Mouse (Mus musculus): Measurements from ENCODE around the gene Disp2. TPM values are rescaled to one million over a fixed set of nuclear protein-coding genes. Genes with fewer than 3 reads are reported as not detected.

Gene Disp2
- polyA plus RNA-seq, 1 experiment from 2014 or later = 24.0 TPM

GRCm38 (mm10) chr2:118775846-118776245 lies 3.7 kb upstream of the Disp2 start:
- Histone ChIP-seq H3K9me3 (no peaks in the 10 kb centered on the region), H3K4me3 (no peak overlapping the region), H3K9ac (0 out of 2 replicates have a peak overlapping the region, but pooled peaks have one; percentile 9), H3K4me1 (peaks cover 5% of the 10 kb centered on the region; the same call in 1 of the 2 replicates), H3K36me3 (no peaks in the 10 kb centered on the region), H3K4me2 (replicated peaks) (no peak overlapping the region), H3K27me3 (replicated peaks) (0 out of 2 replicates have a peak, but pooled peaks cover 2% of the 10 kb centered on the region), H3K27ac (no peak overlapping the region)
- no peak for ATAC-seq (ENCODE audit: low FRiP score, low read depth)
- WGBS = 78% methylated on average over 4 of the region's 4 CpGs

GRCm38 (mm10) chr2:118776295-118776694 lies 3.2 kb upstream of the Disp2 start:
- Histone ChIP-seq H3K9ac (no peak overlapping the region), H3K4me1 (peaks cover 5% of the 10 kb centered on the region; the same call in 1 of the 2 replicates), H3K9me3 (no peaks in the 10 kb centered on the region), H3K4me3 (no peak overlapping the region), H3K27me3 (replicated peaks) (0 out of 2 replicates have a peak, but pooled peaks cover 2% of the 10 kb centered on the region), H3K36me3 (no peaks in the 10 kb centered on the region), H3K27ac (no peak overlapping the region), H3K4me2 (replicated peaks) (no peak overlapping the region)
- no peak for ATAC-seq (ENCODE audit: low FRiP score, low read depth)
- WGBS = 73% methylated on average over 2 of the region's 2 CpGs

DNA sequence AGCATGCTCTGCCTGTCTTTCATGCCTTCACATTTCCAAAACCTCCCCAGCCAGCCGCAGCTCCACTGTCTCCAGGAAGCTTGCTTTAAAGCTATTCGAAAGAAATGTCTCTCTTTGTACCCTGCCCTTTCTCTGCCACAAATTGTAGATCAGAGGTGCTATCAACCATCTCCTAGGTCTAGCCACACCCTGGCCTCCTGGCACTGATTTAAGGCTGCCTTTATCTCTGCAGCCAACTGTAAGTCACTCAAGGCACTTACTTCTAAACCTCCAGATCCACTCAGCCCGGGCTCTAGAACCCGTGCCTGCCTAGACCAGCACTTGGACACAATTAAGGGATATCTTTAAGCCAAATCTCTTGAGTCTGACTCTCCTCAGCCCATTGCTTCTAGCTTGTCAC lies 1.1 kb upstream of the Disp2 start:
- Histone ChIP-seq H3K9me3 (no peaks in the 10 kb centered on the region), H3K9ac (no peak overlapping the region), H3K27me3 (replicated peaks) (0 out of 2 replicates have a peak, but pooled peaks cover 2% of the 10 kb centered on the region), H3K4me1 (peaks cover 5% of the 10 kb centered on the region; the same call in 1 of the 2 replicates), H3K4me2 (replicated peaks) (no peak overlapping the region), H3K4me3 (no peak overlapping the region), H3K27ac (no peak overlapping the region), H3K36me3 (no peaks in the 10 kb centered on the region)
- 80% methylated on average over 4 of the region's 4 CpGs for WGBS
- ATAC-seq (ENCODE audit: low FRiP score, low read depth) = no peak

DNA sequence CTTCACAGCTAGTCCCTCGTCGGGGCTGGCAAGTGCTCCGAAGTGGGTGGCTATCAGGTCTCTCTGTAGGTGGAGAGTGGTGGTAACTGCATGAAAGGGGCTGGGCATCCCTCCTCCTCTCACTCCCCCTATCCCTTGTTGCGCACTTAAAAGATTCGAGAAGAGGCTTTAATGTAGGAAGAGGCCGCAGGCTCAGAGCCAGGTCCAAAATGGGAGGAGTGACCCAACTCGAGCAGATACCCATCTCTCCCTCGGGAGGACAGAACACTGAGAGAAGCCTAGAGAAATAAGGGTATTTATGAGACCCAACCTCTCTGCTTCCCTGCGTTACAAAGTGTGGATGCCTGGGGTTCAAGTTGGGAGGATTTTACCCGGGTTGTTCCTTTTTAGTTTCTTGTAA lies 454 bp upstream of the Disp2 start:
- no peaks in the 10 kb centered on the region for H3K36me3 ChIP-seq
- peak overlapping the region; percentile 60 for H3K4me2 ChIP-seq (replicated peaks)
- peaks cover 5% of the 10 kb centered on the region; the same call in 1 of the 2 replicates for H3K4me1 ChIP-seq
- H3K9me3 ChIP-seq = no peaks in the 10 kb centered on the region
- H3K9ac ChIP-seq = no peak overlapping the region
- peak; percentile 61 for ATAC-seq (ENCODE audit: low FRiP score, low read depth)
- peak overlapping the region; percentile 42 for H3K4me3 ChIP-seq
- WGBS = 7% methylated on average over 10 of the region's 10 CpGs
- H3K27me3 ChIP-seq (replicated peaks) = 0 out of 2 replicates have a peak, but pooled peaks cover 2% of the 10 kb centered on the region
- H3K27ac ChIP-seq = no peak overlapping the region

- Histone ChIP-seq H3K9me3 (no peaks in the 10 kb centered on the region), H3K27ac (no peak overlapping the region), H3K27me3 (replicated peaks) (no peaks in the 10 kb centered on the region), H3K4me2 (replicated peaks) (peak overlapping the region; percentile 60), H3K36me3 (no peaks in the 10 kb centered on the region), H3K4me3 (no peak overlapping the region), H3K9ac (no peak overlapping the region), H3K4me1 (peaks cover 5% of the 10 kb centered on the region; the same call in 1 of the 2 replicates)
- ATAC-seq (ENCODE audit: low FRiP score, low read depth) = no peak
- WGBS = 43% methylated on average over 1 of the region's 1 CpGs
These were observed 1.6 kb downstream of the Disp2 start for GRCm38 (mm10) chr2:118781115-118781514.

DNA sequence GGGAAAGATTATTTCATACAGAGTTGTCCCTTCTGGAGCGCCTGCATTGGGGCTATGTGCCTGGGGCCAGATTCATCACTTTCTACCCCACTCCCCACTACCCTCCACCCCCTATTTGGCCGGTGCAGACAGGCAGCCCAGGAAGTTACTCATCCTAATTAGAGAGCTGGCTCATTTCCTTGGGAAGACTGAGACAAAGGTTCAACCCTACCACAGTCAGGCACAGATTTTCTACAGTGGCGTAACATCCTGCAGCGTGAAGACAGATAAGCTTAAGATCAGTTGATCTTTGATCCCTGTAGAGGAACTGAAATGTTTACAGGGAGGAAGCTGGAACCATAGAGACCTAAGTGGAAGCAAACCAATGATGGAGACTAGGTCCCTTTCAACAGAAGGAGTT lies 2.8 kb downstream of the Disp2 start:
- Histone ChIP-seq H3K36me3 (0 out of 2 replicates have a peak, but pooled peaks cover 3% of the 10 kb centered on the region), H3K4me1 (peaks cover 5% of the 10 kb centered on the region; the same call in 1 of the 2 replicates), H3K27ac (no peak overlapping the region), H3K9me3 (no peaks in the 10 kb centered on the region), H3K27me3 (replicated peaks) (no peaks in the 10 kb centered on the region), H3K4me3 (no peak overlapping the region), H3K9ac (no peak overlapping the region), H3K4me2 (replicated peaks) (no peak overlapping the region)
- no peak for ATAC-seq (ENCODE audit: low FRiP score, low read depth)
- 73% methylated on average over 4 of the region's 4 CpGs for WGBS

DNA sequence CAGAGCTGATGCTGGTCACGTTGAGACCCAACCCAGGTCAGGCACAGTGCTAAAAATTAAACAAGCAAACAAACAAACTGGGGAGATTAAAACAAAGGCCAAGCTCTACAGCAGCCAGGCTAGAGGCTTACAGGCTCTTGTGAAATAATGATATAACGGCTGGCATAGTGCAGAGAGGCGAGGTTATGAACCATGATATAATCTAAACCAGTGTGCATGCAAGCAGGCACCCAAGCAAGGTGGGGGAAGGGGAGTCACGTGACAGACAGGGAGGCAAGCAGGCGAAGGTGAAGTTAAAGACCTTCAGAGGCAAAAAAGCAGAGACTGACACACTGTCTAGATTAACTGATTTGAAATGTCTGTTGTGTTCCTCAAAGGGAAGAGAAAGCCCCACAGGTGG lies 3.6 kb downstream of the Disp2 start:
- no peak overlapping the region for H3K9ac ChIP-seq

GRCm38 (mm10) chr2:118783663-118784062 lies 4.1 kb downstream of the Disp2 start:
- H3K4me2 ChIP-seq (replicated peaks) = no peak overlapping the region
- H3K4me3 ChIP-seq = no peak overlapping the region
- peaks cover 5% of the 10 kb centered on the region; the same call in 1 of the 2 replicates for H3K4me1 ChIP-seq
- ATAC-seq (ENCODE audit: low FRiP score, low read depth) = no peak
- 92% methylated on average over 7 of the region's 7 CpGs for WGBS
- no peak overlapping the region for H3K27ac ChIP-seq
- H3K9me3 ChIP-seq = no peaks in the 10 kb centered on the region
- no peaks in the 10 kb centered on the region for H3K27me3 ChIP-seq (replicated peaks)
- H3K36me3 ChIP-seq = peaks cover 10% of the 10 kb centered on the region; the same call in 1 of the 2 replicates
- no peak overlapping the region for H3K9ac ChIP-seq

More for the DNA sequence above, 3.6 kb downstream of the Disp2 start:
- no peak overlapping the region for H3K27ac ChIP-seq
- 69% methylated on average over 5 of the region's 5 CpGs for WGBS
- no peak overlapping the region for H3K4me3 ChIP-seq
- H3K36me3 ChIP-seq = peaks cover 10% of the 10 kb centered on the region; the same call in 1 of the 2 replicates
- H3K4me2 ChIP-seq (replicated peaks) = no peak overlapping the region
- H3K27me3 ChIP-seq (replicated peaks) = no peaks in the 10 kb centered on the region
- ATAC-seq (ENCODE audit: low FRiP score, low read depth) = no peak
- peaks cover 5% of the 10 kb centered on the region; the same call in 1 of the 2 replicates for H3K4me1 ChIP-seq
- no peaks in the 10 kb centered on the region for H3K9me3 ChIP-seq

- Histone ChIP-seq H3K9me3 (no peaks in the 10 kb centered on the region), H3K9ac (no peak overlapping the region), H3K27me3 (replicated peaks) (0 out of 2 replicates have a peak, but pooled peaks cover 15% of the 10 kb centered on the region), H3K27ac (no peak overlapping the region), H3K4me2 (replicated peaks) (no peak overlapping the region), H3K4me3 (no peak overlapping the region), H3K4me1 (peaks cover 9% of the 10 kb centered on the region; the same call in 1 of the 2 replicates), H3K36me3 (peaks cover 16% of the 10 kb centered on the region)
- no peak for ATAC-seq (ENCODE audit: low FRiP score, low read depth)
- WGBS = 91% methylated on average over 5 of the region's 5 CpGs
These were observed 7.0 kb downstream of the Disp2 start for GRCm38 (mm10) chr2:118786525-118786924.

DNA sequence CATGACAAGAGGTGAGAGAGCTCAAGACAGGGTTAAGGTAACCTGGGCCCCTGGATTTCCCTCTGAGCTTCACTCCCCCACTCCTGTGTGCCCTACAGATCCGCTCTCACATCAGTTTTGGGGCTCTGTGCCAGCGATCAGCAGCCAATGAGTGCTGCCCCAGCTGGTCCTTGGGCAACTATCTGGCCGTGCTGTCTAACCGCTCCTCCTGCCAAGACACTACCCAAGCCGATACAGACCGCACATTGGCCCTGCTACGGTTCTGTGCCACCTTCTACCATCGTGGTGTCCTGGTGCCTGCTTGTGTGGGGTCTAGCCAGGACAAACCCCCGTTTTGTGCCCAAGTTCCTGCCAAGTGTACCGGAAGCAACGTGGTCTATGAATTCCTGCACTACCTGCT lies 10.0 kb downstream of the Disp2 start:
- H3K4me3 ChIP-seq = no peak overlapping the region
- H3K4me1 ChIP-seq = peaks cover 9% of the 10 kb centered on the region; the same call in 1 of the 2 replicates
- no peaks in the 10 kb centered on the region for H3K9me3 ChIP-seq
- 90% methylated on average over 11 of the region's 11 CpGs for WGBS
- H3K4me2 ChIP-seq (replicated peaks) = no peak overlapping the region
- H3K27me3 ChIP-seq (replicated peaks) = 0 out of 2 replicates have a peak, but pooled peaks cover 18% of the 10 kb centered on the region
- no peak overlapping the region for H3K9ac ChIP-seq
- H3K27ac ChIP-seq = no peak overlapping the region
- H3K36me3 ChIP-seq = peaks cover 30% of the 10 kb centered on the region
- no peak for ATAC-seq (ENCODE audit: low FRiP score, low read depth)

GRCm38 (mm10) chr2:118790221-118790550 lies 10.7 kb downstream of the Disp2 start:
- no peak overlapping the region for H3K9ac ChIP-seq
- WGBS = 55% methylated on average over 12 of the region's 12 CpGs
- 0 out of 2 replicates have a peak, but pooled peaks cover 18% of the 10 kb centered on the region for H3K27me3 ChIP-seq (replicated peaks)
- no peak overlapping the region for H3K4me3 ChIP-seq
- peak overlapping the region; percentile 46 for H3K4me2 ChIP-seq (replicated peaks)
- no peak for ATAC-seq (ENCODE audit: low FRiP score, low read depth)
- H3K4me1 ChIP-seq = peaks cover 9% of the 10 kb centered on the region; the same call in 1 of the 2 replicates
- H3K27ac ChIP-seq = no peak overlapping the region
- H3K9me3 ChIP-seq = no peaks in the 10 kb centered on the region
- peaks cover 30% of the 10 kb centered on the region for H3K36me3 ChIP-seq

DNA sequence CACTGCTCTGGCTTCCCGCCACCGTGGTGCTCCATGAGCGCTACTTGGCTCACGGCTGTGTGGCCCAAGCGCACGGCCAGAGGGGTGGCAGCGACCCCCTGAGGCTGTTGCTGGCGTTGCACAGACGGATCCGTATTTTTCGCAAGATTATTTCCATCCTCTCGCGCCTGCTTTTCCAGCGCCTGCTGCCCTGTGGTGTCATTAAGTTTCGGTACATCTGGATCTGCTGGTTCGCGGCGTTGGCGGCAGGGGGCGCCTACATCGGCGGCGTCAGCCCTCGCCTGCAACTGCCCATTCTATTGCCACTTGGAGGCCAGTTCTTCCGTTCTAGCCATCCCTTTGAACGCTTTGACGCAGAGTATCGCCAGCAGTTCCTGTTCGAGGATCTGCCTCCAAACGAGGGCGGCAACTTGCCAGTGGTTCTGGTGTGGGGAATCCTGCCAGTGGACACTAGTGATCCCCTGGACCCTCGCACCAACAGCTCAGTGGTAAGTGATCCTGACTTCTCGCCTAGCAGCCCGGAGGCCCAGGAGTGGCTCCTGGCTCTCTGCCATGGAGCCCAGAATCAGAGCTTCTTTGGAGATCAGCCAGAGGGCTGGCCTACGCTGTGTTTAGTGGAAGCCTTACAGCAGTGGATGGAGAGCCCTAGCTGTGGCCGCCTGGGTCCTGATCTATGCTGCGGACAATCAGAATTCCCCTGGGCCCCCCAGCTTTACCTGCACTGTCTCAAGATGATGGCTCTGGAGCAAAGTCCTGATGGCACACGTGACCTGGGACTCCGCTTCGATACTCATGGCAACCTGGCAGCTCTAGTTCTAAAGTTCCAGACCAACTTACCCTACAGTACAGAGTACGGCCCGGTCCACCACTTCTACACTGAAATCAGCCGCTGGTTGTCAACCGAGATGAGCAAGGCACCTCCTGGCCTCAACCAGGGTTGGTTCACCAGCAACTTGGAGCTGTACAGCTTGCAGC lies 11.3 kb downstream of the Disp2 start:
- peaks cover 30% of the 10 kb centered on the region for H3K36me3 ChIP-seq
- peaks cover 9% of the 10 kb centered on the region; the same call in 1 of the 2 replicates for H3K4me1 ChIP-seq
- H3K27ac ChIP-seq = no peak overlapping the region
- no peak overlapping the region; the same call in 1 of the 2 replicates for H3K4me3 ChIP-seq
- H3K27me3 ChIP-seq (replicated peaks) = 0 out of 2 replicates have a peak, but pooled peaks cover 18% of the 10 kb centered on the region
- 28% methylated on average over 44 of the region's 44 CpGs for WGBS
- H3K9me3 ChIP-seq = no peaks in the 10 kb centered on the region
- peak overlapping the region; percentile 46 for H3K4me2 ChIP-seq (replicated peaks)
- no peak overlapping the region for H3K9ac ChIP-seq
- ATAC-seq (ENCODE audit: low FRiP score, low read depth) = peak; percentile 53
